Mouse (Mus musculus): ENCODE results near the gene Vps16.

Gene Vps16

GRCm38 (mm10) chr2:130424126-130424853 is at the start of gene Vps16, which contains the start of gene Pced1a:
TSS of gene Vps16 (plus strand) at chr2:130424339.
TSS of gene Pced1a (minus strand) at chr2:130424701.
- DNase-seq (ENCODE audit: low read depth, low spot score), result peak; percentile 91

GRCm38 (mm10) chr2:130374951-130375350 is 49.2 kb upstream of the Vps16 start:
- no peak for DNase-seq (ENCODE audit: low read depth, low spot score)

- DNase-seq (ENCODE audit: low read depth, low spot score), result no peak
These were observed 40.9 kb upstream of the Vps16 start for GRCm38 (mm10) chr2:130383205-130383604.

GRCm38 (mm10) chr2:130383895-130384294 is 40.2 kb upstream of the Vps16 start:
- no peak for DNase-seq (ENCODE audit: low read depth, low spot score)

- no peak for DNase-seq (ENCODE audit: low read depth, low spot score)
These were observed 37.9 kb upstream of the Vps16 start for GRCm38 (mm10) chr2:130386212-130386611.

- peak; percentile 55 for DNase-seq (ENCODE audit: low read depth, low spot score)
These were observed 35.3 kb upstream of the Vps16 start for GRCm38 (mm10) chr2:130388796-130389195.

- DNase-seq (ENCODE audit: low read depth, low spot score), result no peak
These were observed 33.0 kb upstream of the Vps16 start for GRCm38 (mm10) chr2:130390993-130391625.

- DNase-seq (ENCODE audit: low read depth, low spot score), result no peak
These were observed 31.3 kb upstream of the Vps16 start for GRCm38 (mm10) chr2:130392836-130393235.

- DNase-seq (ENCODE audit: low read depth, low spot score), result no peak
These were observed 28.4 kb upstream of the Vps16 start for GRCm38 (mm10) chr2:130395696-130396095.

- no peak for DNase-seq (ENCODE audit: low read depth, low spot score)
These were observed 26.8 kb upstream of the Vps16 start, which contains the start of gene Cpxm1 for GRCm38 (mm10) chr2:130397186-130397985. TSS of gene Cpxm1 (minus strand) at chr2:130397574.

- no peak for DNase-seq (ENCODE audit: low read depth, low spot score)
These were observed 26.0 kb upstream of the Vps16 start for GRCm38 (mm10) chr2:130398091-130398490.

- no peak for DNase-seq (ENCODE audit: low read depth, low spot score)
These were observed 24.1 kb upstream of the Vps16 start for GRCm38 (mm10) chr2:130400046-130400445.

- no peak for DNase-seq (ENCODE audit: low read depth, low spot score)
These were observed 22.2 kb upstream of the Vps16 start for GRCm38 (mm10) chr2:130401891-130402290.

GRCm38 (mm10) chr2:130404939-130405338 is 19.2 kb upstream of the Vps16 start, which contains the start of the genes Gm28372 and 1700020A23Rik:
TSS of gene Gm28372 (plus strand) at chr2:130405239.
TSS of gene 1700020A23Rik (plus strand) at chr2:130405259.
- no peak for DNase-seq (ENCODE audit: low read depth, low spot score)

- no peak for DNase-seq (ENCODE audit: low read depth, low spot score)
These were observed 18.0 kb upstream of the Vps16 start, which contains the start of gene Tmem239 for GRCm38 (mm10) chr2:130406178-130406577. TSS of gene Tmem239 (plus strand) at chr2:130406478.

- DNase-seq (ENCODE audit: low read depth, low spot score), result peak; percentile 27
These were observed 15.9 kb upstream of the Vps16 start for GRCm38 (mm10) chr2:130408194-130408593.

GRCm38 (mm10) chr2:130411558-130412495 is 12.3 kb upstream of the Vps16 start:
- peak; percentile 94 for DNase-seq (ENCODE audit: low read depth, low spot score)

- no peak for DNase-seq (ENCODE audit: low read depth, low spot score)
These were observed 11.4 kb upstream of the Vps16 start for GRCm38 (mm10) chr2:130412775-130413174.

- DNase-seq (ENCODE audit: low read depth, low spot score), result peak; percentile 30
These were observed 9.9 kb upstream of the Vps16 start for GRCm38 (mm10) chr2:130414094-130414856.
